19 mouse cellular contexts compared by ENCODE assay signal in genomic region chr1:157514298-157514697, GRCm38 (mm10). TPM values are rescaled to one million over a fixed set of nuclear protein-coding genes. Genes with fewer than 3 reads are reported as not detected.
"Had no signal": no experiment of that assay in that cellular context is flagged by ENCODE, and none has a peak within 500 bp of the region (broad histone marks: within the 10 kb centered on the region; RNA-seq: fewer than 3 reads in every experiment).

No protein-coding gene starts in this region.

- H3K27me3 ChIP-seq: liver, embryonic 15.5 days; midbrain, embryonic 13.5 days had no signal

- H3K9me3 ChIP-seq: limb, embryonic 10.5 days; limb, embryonic 13.5 days; liver, embryonic 15.5 days; midbrain, embryonic 10.5 days; midbrain, embryonic 13.5 days had no signal

- H3K27ac ChIP-seq: layer of hippocampus, adult 2 months; limb, embryonic 10.5 days; limb, embryonic 13.5 days; liver, embryonic 15.5 days; midbrain, embryonic 10.5 days; midbrain, embryonic 13.5 days had no signal

- H3K4me3 ChIP-seq: layer of hippocampus, adult 2 months; limb, embryonic 10.5 days; limb, embryonic 13.5 days; liver, embryonic 15.5 days; midbrain, embryonic 10.5 days; midbrain, embryonic 13.5 days; myocyte had no signal

- ATAC-seq: midbrain, embryonic 13.5 days; midbrain, embryonic 16.5 days had no signal

- H3K9ac ChIP-seq: limb, embryonic 13.5 days; liver, embryonic 15.5 days; midbrain, embryonic 13.5 days had no signal

- DNase-seq: kidney, adult 18-20 months; kidney, adult 9 months; kidney, postnatal 14 days; layer of hippocampus, adult 9-11 months; lung, adult 2 months; lung, postnatal 14 days; lung, postnatal 4 days; thymus, adult 2 months; thymus, postnatal 14 days; thymus, postnatal 4 days had no signal

- H3K4me2 ChIP-seq: limb, embryonic 13.5 days; liver, embryonic 15.5 days; midbrain, embryonic 13.5 days had no signal

- H3K36me3 ChIP-seq: limb, embryonic 10.5 days; limb, embryonic 13.5 days; liver, embryonic 15.5 days; midbrain, embryonic 10.5 days; midbrain, embryonic 13.5 days had no signal

RNA-seq across cellular contexts. Expression of gene Sec16b, which starts 7.8 kb away (rescaled TPM):
- total RNA-seq: monocyte, adult 5-6 weeks had no signal
